Mouse (Mus musculus) 3134 (cell line): Measurements from ENCODE around the gene Glrx2.

Experiments used
- DNase-seq: peaks from one replicate; pipeline ENCODE4 v3.0.0-alpha.2; 2011; ENCODE audit warnings: low spot score; ENCODE audit not compliant: insufficient read length; ENCODE audit errors: extremely low read depth

Glrx2 gene

GRCm38 (mm10) chr1:143741331-143741730 is 25.2 kb downstream of the Glrx2 start:
- DNase-seq, result no peak

DNA sequence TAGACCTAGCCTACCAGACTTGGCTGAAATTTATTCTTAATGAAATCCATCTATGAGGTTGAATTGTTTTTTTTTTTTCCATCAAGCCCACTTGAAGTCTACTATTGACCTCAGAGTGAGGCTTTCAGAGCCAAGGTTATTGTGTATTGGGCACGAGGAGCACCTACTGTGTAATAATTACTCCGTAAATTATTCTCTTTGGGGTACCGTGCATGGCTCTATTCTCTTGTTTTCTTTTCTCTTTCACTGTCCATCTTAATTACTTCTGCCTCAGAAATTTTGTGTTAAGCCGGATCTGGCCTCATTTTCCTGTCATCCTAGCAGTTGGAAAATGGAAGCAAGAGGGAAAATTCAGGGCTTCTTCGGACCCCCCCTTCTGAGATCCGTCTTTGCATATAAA is 26.0 kb downstream of the Glrx2 start:
- no peak for DNase-seq

DNA sequence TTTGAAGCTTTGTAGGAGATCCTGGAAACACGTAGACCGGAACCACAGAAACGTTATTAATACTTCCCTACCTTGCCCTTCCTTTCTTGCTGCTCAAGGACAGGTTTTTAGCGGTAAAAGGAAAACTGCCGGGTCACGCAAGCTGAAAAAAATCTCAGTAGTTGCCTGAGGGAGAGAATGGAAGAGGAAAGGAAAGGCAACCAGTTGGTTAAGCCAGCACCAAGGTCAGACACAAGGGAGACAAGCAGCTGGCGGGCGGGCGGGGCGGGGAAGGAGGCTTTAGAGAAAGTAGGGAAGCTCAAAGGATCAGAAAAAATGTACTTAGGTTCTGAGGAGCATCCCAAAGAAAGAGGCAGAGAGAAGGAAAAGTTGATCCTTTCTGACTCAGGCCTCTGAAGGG is 29.7 kb downstream of the Glrx2 start:
- DNase-seq, result no peak

- DNase-seq, result no peak
Measured at GRCm38 (mm10) chr1:143762159-143762558, 46.0 kb downstream of the Glrx2 start.

DNA sequence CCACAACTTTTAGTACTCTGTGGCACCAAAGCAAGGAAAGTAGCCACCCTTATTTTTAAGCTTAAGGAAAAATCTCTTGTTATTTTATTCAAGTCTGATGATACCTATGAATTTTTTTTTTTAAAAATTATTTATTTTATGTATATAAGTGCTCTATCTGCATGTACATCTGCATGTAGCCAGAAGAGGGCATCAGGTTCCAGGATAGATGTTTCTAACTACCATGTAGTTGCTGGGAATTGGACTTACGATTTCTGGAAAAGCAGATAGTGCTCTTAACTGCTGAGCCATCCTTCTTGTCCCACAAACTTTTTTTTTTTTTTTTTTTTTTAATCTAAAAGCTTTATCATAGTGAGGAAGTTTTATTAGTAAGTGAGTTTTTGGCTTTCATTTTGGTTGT is 48.3 kb downstream of the Glrx2 start:
- no peak for DNase-seq

GRCm38 (mm10) chr1:143765801-143766200 is 49.7 kb downstream of the Glrx2 start:
- no peak for DNase-seq

DNA sequence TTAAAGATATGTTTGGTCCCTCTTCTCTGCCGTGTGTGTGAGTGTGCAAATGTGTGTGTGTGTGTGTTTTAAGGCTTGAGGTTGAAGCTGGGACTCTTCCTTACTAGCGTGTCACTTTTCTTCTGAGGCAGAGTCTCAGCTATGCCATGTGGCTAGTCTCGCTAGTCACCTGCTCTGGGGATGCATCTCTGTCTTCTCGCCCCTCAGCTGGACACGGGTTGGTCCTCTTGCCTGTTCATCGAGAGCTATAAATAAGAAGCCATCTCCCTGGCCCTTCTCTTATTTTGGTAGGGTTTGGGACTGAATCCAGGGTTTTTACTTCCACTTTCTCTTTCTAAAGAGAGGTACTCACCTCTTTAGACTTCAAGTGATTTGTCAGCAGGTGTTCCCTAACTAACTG is 50.1 kb downstream of the Glrx2 start:
- no peak for DNase-seq

- no peak for DNase-seq
Measured at GRCm38 (mm10) chr1:143770444-143771109, 54.4 kb downstream of the Glrx2 start.

DNA sequence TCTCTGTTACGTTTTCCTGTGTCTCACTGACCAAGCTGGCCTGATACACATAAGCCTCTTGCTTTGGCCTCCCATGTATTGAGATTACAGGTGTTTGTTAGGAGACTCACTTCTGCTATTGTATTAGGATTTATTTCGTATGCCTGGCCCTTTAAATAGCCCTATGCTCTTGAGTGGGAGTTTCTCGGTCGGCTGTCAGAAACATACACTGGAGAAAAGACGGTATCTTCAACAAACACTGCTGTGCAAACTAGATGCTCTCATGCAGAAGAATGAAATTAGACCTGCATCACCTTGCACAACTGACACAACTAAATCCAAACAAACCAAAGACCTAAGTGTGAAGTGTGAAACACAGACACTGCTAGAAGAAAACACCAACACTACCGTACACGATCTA is 56.9 kb downstream of the Glrx2 start:
- no peak for DNase-seq

GRCm38 (mm10) chr1:143773909-143774308 is 57.8 kb downstream of the Glrx2 start:
- peak; percentile 11 for DNase-seq

- DNase-seq, result peak; percentile 96
Measured at GRCm38 (mm10) chr1:143776446-143777411, 60.6 kb downstream of the Glrx2 start, which contains the start of the genes Trove2 and Uchl5. Gene Trove2 (minus strand): TSS chr1:143777068. Gene Uchl5 (plus strand): TSS chr1:143777272.

DNA sequence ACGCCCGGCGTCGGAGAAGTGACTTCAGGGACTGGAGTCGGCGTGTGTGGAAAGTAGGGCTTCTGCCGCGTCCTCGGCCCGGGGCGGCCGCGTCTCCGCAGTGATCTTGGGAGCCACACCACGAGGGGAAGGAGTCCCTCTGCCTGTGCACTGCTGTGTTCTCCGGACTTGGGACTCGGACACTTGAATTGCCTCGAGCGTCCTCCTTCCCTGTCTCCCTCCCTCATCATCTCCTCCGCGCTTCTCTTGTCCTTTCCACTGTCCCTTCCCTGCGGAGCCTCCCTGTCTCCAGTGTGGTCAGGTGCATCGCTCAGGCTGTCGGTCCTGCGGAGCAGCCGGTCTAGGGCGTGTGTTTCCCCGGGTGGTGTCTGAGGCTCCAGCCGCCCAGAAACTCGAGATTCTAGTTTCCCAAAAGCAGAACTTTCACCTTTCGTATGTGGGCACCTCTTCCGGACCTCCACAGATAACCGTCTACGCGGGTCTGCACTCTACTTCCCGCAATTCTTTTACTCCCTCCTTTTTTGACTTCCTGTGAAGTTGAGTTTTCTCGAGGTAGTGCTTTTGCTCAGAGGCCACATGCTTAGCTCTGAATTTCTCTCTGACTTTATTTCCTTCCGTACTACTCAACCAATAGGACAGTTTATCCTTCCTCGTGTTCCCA is 61.5 kb downstream of the Glrx2 start:
- no peak for DNase-seq

GRCm38 (mm10) chr1:143788584-143789227 is 72.6 kb downstream of the Glrx2 start:
- DNase-seq, result peak; percentile 21
